Mouse (Mus musculus) CD8-positive naive resting alpha-beta T cell, adult 57 days (primary cell): ENCODE results near the gene Dock7. TPM values are rescaled to one million over a fixed set of nuclear protein-coding genes. Genes with fewer than 3 reads are reported as not detected.

ENCODE experiments used
- total RNA-seq: library from RNA; stranded (reverse); gene quantifications from one replicate; pipeline ENCODE4 v1.2.4, GENCODE M21; 2023

Gene Dock7
- total RNA-seq = 0.15 TPM

GRCm38 (mm10) chr4:99120211-99121122, at the start of gene Dock7:
TSS of gene Dock7 (minus strand) at chr4:99120915.

GRCm38 (mm10) chr4:99030686-99031085, 90.0 kb downstream of the Dock7 start, which contains the start of gene Angptl3:
TSS of gene Angptl3 (plus strand) at chr4:99030954.

DNA sequence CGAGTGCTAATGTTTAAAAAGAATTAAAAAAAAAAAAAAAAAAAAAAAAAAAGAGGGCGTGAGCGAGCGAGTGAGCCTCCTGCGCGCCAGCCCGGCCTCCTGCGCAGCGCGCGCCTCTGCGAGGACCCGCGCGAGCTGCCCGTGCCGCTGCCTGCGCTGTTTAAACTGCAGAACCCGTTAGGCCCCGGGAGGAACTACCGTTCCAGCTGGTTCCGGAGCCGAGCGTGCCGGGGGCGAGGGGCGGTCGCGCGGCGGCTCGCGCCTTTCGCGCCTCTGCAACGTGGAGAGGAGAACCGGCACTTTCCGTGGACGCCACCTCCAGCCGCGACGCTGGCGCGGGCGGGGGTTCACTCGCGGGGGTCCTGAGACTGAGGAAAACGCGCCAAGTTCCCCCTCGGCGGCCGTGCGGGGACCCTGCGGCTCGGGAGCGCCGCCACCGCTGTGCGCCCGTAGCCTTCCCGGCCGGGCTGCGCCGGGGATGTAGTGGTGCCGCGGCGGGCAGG, 197.1 kb downstream of the Dock7 start, which contains the start of gene Usp1:
Gene Usp1 (plus strand): TSS at position 243 of the 503 bp plus-strand sequence.

Other genes with a start within 250 kb of the Dock7 start
- gene Usp1, start 197.1 kb downstream of the Dock7 start, total RNA-seq = 46.2 TPM
- gene Angptl3, start 90.0 kb downstream of the Dock7 start, total RNA-seq = not detected
- 1.4 TPM for gene Atg4c, start 73.0 kb upstream of the Dock7 start, total RNA-seq
- not detected for gene Gm12689, start 175.0 kb upstream of the Dock7 start, total RNA-seq